Mouse (Mus musculus): ENCODE data around the gene Fcnb. TPM values are rescaled to one million over a fixed set of nuclear protein-coding genes. Genes with fewer than 3 reads are reported as not detected.

Gene Fcnb
- polyA plus RNA-seq, 1 experiment from 2014 or later, result 0.25 TPM

DNA sequence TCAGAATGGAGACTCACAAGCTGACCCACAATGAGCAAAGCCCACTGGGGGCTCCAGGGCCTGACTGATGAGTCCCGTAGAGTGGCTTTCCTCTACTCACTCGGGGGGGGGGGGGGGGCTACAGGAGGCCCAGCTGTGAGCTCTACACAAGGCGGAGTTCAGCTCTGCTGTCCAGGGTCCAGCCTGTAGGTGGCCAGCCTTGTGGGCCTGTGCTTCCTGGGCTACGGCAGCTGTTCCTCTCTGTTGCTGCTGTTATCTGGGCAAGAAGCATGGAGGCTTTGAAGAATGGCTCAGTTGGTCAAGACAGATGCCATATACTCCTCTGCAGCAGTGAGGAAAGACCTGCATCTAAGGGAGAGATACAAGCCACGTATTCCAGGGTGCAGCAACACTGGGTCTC is 24.1 kb upstream of the Fcnb start:
- WGBS, result 47% methylated on average over 5 of the region's 5 CpGs
- H3K36me3 ChIP-seq (ENCODE audit: control insufficient read depth, insufficient read depth, low read length), result no peaks in the 10 kb centered on the region
- H3K27me3 ChIP-seq (ENCODE audit: control insufficient read depth, insufficient read depth, low read depth, low read length), result no peaks in the 10 kb centered on the region
- H3K27ac ChIP-seq (ENCODE audit: low read length), result no peak overlapping the region
- no peak overlapping the region for H3K9ac ChIP-seq (ENCODE audit: low read length)
- no peak for ATAC-seq (ENCODE audit: low read depth)
- no peaks in the 10 kb centered on the region for H3K4me1 ChIP-seq (replicated peaks; ENCODE audit: control insufficient read depth, insufficient read depth, low read length)
- H3K9me3 ChIP-seq (ENCODE audit: control insufficient read depth, low read length), result no peaks in the 10 kb centered on the region
- H3K4me2 ChIP-seq (ENCODE audit: low read depth, low read length), result no peak overlapping the region
- H3K4me3 ChIP-seq (ENCODE audit: low read length), result no peak overlapping the region

DNA sequence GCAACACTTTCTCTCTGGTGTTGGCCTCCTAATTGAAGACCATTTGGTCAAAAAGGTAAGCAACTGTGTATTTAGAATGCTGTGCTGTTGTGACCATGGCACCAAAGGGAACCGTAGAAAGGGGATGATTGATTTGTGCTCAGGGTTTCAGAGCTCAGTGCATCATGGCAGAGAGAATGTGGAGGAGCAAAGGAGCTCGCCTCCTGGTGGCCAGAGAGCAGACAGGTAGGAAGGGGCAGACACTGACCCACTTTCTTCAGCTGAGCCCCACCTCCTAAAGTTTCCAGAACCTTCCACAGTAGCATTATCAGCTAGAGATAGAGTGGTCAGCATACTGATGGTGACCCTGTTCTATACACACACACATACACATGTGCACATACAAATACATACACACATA is 21.3 kb upstream of the Fcnb start:
- H3K27me3 ChIP-seq (ENCODE audit: control insufficient read depth, insufficient read depth, low read depth, low read length), result no peaks in the 10 kb centered on the region
- no peak overlapping the region for H3K4me3 ChIP-seq (ENCODE audit: low read length)
- no peak overlapping the region for H3K9ac ChIP-seq (ENCODE audit: low read length)
- no peaks in the 10 kb centered on the region for H3K9me3 ChIP-seq (ENCODE audit: control insufficient read depth, low read length)
- H3K4me1 ChIP-seq (replicated peaks; ENCODE audit: control insufficient read depth, insufficient read depth, low read length), result no peaks in the 10 kb centered on the region
- no peak overlapping the region for H3K4me2 ChIP-seq (ENCODE audit: low read depth, low read length)
- no peak overlapping the region for H3K27ac ChIP-seq (ENCODE audit: low read length)
- no peak for ATAC-seq (ENCODE audit: low read depth)
- no peaks in the 10 kb centered on the region for H3K36me3 ChIP-seq (ENCODE audit: control insufficient read depth, insufficient read depth, low read length)
- WGBS, result 52% methylated on average over 2 of the region's 2 CpGs

DNA sequence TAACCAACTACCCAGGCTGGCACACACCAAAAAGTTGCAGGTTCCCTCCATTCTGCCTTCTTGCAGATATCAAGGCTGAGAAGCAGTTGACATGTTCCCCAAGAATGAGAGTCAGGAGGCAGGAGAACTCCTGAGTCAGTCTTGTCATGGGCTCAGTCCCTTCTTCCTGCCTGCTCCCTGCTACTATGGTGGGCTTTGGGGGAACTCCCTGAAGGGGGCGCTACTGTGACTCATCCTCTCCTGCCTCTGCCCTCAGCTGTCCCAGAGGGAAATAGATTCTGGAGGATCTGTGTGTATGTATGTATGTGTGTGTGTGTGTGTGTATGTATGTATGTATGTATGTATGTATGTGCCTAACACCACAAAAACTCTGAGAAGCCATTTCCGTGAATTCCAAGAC is 19.0 kb upstream of the Fcnb start:
- Histone ChIP-seq H3K27ac (ENCODE audit: low read length) (no peak overlapping the region), H3K4me3 (ENCODE audit: low read length) (no peak overlapping the region), H3K27me3 (ENCODE audit: control insufficient read depth, insufficient read depth, low read depth, low read length) (no peaks in the 10 kb centered on the region), H3K4me1 (replicated peaks; ENCODE audit: control insufficient read depth, insufficient read depth, low read length) (peaks cover 4% of the 10 kb centered on the region), H3K36me3 (ENCODE audit: control insufficient read depth, insufficient read depth, low read length) (no peaks in the 10 kb centered on the region), H3K9me3 (ENCODE audit: control insufficient read depth, low read length) (no peaks in the 10 kb centered on the region), H3K9ac (ENCODE audit: low read length) (no peak overlapping the region), H3K4me2 (ENCODE audit: low read depth, low read length) (no peak overlapping the region)
- WGBS, result 46% methylated on average over 2 of the region's 2 CpGs
- ATAC-seq (ENCODE audit: low read depth), result no peak

DNA sequence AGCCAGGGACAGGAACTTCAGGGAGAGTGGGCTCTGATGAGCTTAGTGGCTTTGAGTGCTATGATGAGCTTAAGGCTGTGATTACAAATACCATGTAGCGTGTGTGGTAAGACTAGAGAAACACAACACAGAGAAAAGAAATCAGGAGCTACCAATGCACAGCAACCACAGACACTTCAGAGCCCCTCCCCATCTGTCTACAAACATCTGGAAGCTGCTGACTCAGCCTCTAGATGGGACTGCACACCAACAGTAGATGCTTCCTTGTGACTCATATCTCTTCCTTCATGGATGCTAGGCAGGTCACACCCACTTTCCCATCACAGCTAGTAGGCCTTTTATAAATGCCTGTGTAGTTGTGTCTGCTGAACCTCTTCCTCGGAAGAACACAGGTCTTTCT is 17.2 kb upstream of the Fcnb start:
- WGBS, result 85% methylated on average over 2 of the region's 2 CpGs
- peaks cover 6% of the 10 kb centered on the region for H3K4me1 ChIP-seq (replicated peaks; ENCODE audit: control insufficient read depth, insufficient read depth, low read length)
- H3K27me3 ChIP-seq (ENCODE audit: control insufficient read depth, insufficient read depth, low read depth, low read length), result no peaks in the 10 kb centered on the region
- no peak overlapping the region for H3K4me2 ChIP-seq (ENCODE audit: low read depth, low read length)
- H3K36me3 ChIP-seq (ENCODE audit: control insufficient read depth, insufficient read depth, low read length), result no peaks in the 10 kb centered on the region
- no peaks in the 10 kb centered on the region for H3K9me3 ChIP-seq (ENCODE audit: control insufficient read depth, low read length)
- no peak for ATAC-seq (ENCODE audit: low read depth)
- H3K27ac ChIP-seq (ENCODE audit: low read length), result no peak overlapping the region
- H3K9ac ChIP-seq (ENCODE audit: low read length), result no peak overlapping the region
- no peak overlapping the region for H3K4me3 ChIP-seq (ENCODE audit: low read length)

DNA sequence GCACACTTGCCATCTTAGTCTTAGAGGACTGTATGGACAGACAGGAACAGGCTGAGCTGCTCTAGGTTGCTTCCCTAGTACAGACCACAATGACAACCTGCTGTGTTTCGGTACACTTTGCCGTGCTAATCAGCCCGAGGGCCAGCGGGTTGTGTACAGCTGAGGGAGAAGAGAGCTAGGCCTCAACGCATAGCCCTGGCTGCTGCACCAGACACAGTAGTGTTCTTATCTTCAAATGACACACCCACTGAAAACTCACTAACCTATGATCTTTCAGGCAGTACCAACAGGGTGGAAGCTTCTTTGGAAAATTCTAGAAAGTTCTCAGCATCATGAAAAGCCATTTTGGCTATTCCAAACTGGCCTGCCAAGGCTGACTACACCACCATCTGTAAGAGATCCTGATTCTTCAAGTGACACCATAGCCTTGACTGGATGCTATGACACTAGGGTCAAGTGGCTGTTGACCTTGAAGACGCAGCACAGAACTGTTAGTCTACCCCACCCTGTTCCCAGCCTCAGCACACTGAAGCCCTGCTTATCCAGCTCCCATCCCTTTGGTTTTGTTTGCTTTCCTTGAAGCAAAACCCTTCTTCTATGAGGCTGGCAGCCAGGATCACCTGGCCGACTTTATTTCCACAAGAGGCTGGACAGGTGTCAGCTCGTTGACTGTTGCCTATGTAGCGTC is 16.3 kb upstream of the Fcnb start:
- Histone ChIP-seq H3K9me3 (ENCODE audit: control insufficient read depth, low read length) (no peaks in the 10 kb centered on the region), H3K4me1 (replicated peaks; ENCODE audit: control insufficient read depth, insufficient read depth, low read length) (peaks cover 6% of the 10 kb centered on the region), H3K36me3 (ENCODE audit: control insufficient read depth, insufficient read depth, low read length) (no peaks in the 10 kb centered on the region), H3K4me2 (ENCODE audit: low read depth, low read length) (no peak overlapping the region), H3K4me3 (ENCODE audit: low read length) (no peak overlapping the region), H3K9ac (ENCODE audit: low read length) (no peak overlapping the region), H3K27ac (ENCODE audit: low read length) (no peak overlapping the region), H3K27me3 (ENCODE audit: control insufficient read depth, insufficient read depth, low read depth, low read length) (no peaks in the 10 kb centered on the region)
- no peak for ATAC-seq (ENCODE audit: low read depth)
- 67% methylated on average over 9 of the region's 9 CpGs for WGBS

DNA sequence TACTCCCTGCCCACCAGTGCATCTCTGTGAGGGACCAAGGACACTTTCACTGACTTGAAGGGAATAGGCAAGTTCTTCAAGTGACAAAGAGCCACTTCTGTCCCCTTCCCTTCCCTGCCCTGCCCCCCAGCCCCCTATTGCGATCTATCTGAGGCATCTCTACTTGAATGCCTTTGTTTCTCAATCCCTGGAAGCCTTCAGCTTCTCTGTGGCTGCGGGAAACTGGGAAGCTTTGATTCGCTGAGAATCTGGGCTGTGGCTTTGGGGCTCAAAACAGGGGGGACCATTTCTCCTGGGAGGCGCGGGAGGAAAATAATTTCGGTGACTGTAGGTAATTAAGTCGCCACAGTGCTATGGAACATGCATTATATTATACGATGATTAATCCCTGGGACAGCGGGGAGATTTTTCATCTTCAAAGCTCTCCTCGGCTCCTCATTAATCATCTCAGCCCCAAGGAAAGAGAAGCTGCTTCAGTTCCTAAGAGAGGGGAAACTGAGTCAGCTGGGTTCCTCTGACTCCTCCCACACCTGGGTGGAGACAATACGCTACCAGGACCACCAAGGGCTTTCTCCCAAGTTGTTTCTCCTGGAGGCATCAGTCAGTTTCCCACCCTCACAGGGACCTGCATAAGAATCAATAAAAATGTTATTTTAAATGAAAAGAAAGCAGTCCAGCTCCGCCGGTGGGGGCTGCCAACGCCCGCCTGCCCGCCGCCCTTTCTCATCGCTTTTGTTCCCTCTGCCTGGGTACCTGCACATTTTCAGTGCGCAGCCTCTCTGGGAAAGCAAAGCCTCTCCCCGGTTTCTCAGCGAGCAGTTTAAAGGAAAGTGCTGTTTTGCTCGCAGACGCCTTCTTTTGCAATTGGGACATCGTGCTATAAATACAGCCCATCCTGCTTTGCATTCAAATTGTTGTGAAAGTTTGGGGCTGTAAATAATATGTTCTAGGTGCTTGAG is 14.1 kb upstream of the Fcnb start:
- Histone ChIP-seq H3K36me3 (ENCODE audit: control insufficient read depth, insufficient read depth, low read length) (no peaks in the 10 kb centered on the region), H3K9me3 (ENCODE audit: control insufficient read depth, low read length) (no peaks in the 10 kb centered on the region), H3K4me1 (replicated peaks; ENCODE audit: control insufficient read depth, insufficient read depth, low read length) (peaks cover 6% of the 10 kb centered on the region), H3K9ac (ENCODE audit: low read length) (peak overlapping the region; percentile 18; the same call in 1 of the 2 replicates), H3K27ac (ENCODE audit: low read length) (no peak overlapping the region), H3K27me3 (ENCODE audit: control insufficient read depth, insufficient read depth, low read depth, low read length) (no peaks in the 10 kb centered on the region), H3K4me3 (ENCODE audit: low read length) (peak overlapping the region; percentile 17), H3K4me2 (ENCODE audit: low read depth, low read length) (peak overlapping the region; percentile 34)
- no peak for ATAC-seq (ENCODE audit: low read depth)
- WGBS, result 9% methylated on average over 24 of the region's 24 CpGs

DNA sequence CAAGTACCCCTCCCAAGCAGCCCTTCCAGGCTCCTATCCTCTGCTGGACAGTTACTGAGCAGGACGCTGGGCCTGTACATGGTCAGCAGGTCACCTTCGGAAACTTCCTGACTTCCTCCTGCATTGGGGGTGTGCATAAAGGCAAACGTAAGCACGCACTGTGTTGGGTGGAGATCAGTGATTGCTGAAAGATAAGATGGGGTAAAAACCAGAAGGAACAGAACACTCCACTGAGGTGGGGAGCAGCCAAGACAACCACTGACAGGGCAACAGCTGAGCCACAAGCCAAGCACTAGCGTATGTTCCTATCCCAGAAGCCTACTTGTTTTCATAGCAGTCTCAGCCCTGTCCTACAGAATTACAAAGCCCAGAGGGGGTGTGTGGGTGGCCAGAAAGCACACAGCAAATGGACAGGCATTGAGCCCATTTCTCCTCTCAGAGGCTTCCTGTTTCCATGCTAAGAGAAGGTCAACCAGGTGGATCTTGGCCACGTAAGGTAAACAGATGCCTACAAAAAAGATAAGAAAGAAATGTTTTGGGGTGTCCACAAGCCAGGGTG is 12.1 kb upstream of the Fcnb start:
- H3K27ac ChIP-seq (ENCODE audit: low read length), result no peak overlapping the region
- no peaks in the 10 kb centered on the region for H3K9me3 ChIP-seq (ENCODE audit: control insufficient read depth, low read length)
- H3K36me3 ChIP-seq (ENCODE audit: control insufficient read depth, insufficient read depth, low read length), result no peaks in the 10 kb centered on the region
- no peaks in the 10 kb centered on the region for H3K27me3 ChIP-seq (ENCODE audit: control insufficient read depth, insufficient read depth, low read depth, low read length)
- no peak for ATAC-seq (ENCODE audit: low read depth)
- H3K4me1 ChIP-seq (replicated peaks; ENCODE audit: control insufficient read depth, insufficient read depth, low read length), result peaks cover 6% of the 10 kb centered on the region
- 77% methylated on average over 6 of the region's 6 CpGs for WGBS
- H3K9ac ChIP-seq (ENCODE audit: low read length), result no peak overlapping the region
- H3K4me2 ChIP-seq (ENCODE audit: low read depth, low read length), result no peak overlapping the region
- no peak overlapping the region for H3K4me3 ChIP-seq (ENCODE audit: low read length)

DNA sequence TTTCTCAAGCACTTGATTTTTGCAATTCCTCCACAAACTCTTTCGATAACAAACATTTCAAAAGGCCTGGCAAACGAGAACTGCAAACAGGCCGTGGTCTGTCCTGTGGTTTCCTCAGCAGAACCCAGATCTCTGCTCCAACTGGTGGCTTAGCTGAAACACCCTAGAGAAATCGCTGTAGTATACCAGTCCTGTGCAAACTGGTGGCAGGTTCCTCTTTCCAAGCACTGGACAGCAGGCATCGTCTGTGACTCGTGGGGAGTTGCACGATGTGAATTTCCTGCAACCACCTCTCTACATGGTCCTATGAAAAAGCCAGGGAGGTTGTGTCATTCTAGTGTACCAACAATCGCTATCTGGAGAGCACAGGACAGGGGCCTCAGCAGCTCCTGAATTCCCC is 7.4 kb upstream of the Fcnb start:
- H3K36me3 ChIP-seq (ENCODE audit: control insufficient read depth, insufficient read depth, low read length), result no peaks in the 10 kb centered on the region
- H3K4me1 ChIP-seq (replicated peaks; ENCODE audit: control insufficient read depth, insufficient read depth, low read length), result peaks cover 4% of the 10 kb centered on the region; the same call in 1 of the 2 replicates
- H3K4me3 ChIP-seq (ENCODE audit: low read length), result no peak overlapping the region
- H3K4me2 ChIP-seq (ENCODE audit: low read depth, low read length), result no peak overlapping the region
- no peak overlapping the region for H3K27ac ChIP-seq (ENCODE audit: low read length)
- H3K27me3 ChIP-seq (ENCODE audit: control insufficient read depth, insufficient read depth, low read depth, low read length), result no peaks in the 10 kb centered on the region
- ATAC-seq (ENCODE audit: low read depth), result no peak
- 74% methylated on average over 8 of the region's 8 CpGs for WGBS
- H3K9me3 ChIP-seq (ENCODE audit: control insufficient read depth, low read length), result no peaks in the 10 kb centered on the region
- no peak overlapping the region for H3K9ac ChIP-seq (ENCODE audit: low read length)

DNA sequence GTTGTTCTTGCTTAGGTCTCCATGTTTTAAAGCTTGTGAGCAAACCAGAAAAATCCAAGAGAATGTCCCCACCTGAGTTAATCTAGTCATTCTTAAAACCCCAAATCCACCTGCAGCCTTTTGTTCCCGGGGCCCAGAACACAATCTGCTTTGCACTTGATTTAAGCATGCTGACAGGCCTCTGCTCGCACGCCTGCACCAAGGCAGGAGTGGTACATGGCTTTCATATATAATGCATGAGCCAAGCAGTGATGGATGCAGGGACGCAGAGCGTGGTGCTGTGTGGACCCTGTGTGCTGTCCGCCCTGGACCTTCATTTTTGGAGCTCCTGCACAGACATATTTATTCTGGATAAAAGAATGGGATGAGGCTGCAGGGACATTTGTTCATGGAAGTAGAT is 6.4 kb upstream of the Fcnb start:
- H3K36me3 ChIP-seq (ENCODE audit: control insufficient read depth, insufficient read depth, low read length), result no peaks in the 10 kb centered on the region
- no peak for ATAC-seq (ENCODE audit: low read depth)
- no peak overlapping the region for H3K4me3 ChIP-seq (ENCODE audit: low read length)

More for the DNA sequence above, 6.4 kb upstream of the Fcnb start:
- H3K4me2 ChIP-seq (ENCODE audit: low read depth, low read length), result no peak overlapping the region
- WGBS, result 82% methylated on average over 6 of the region's 6 CpGs
- H3K27ac ChIP-seq (ENCODE audit: low read length), result no peak overlapping the region
- H3K4me1 ChIP-seq (replicated peaks; ENCODE audit: control insufficient read depth, insufficient read depth, low read length), result peaks cover 4% of the 10 kb centered on the region; the same call in 1 of the 2 replicates
- H3K9me3 ChIP-seq (ENCODE audit: control insufficient read depth, low read length), result no peaks in the 10 kb centered on the region
- H3K9ac ChIP-seq (ENCODE audit: low read length), result no peak overlapping the region
- H3K27me3 ChIP-seq (ENCODE audit: control insufficient read depth, insufficient read depth, low read depth, low read length), result no peaks in the 10 kb centered on the region

Data from lung, embryonic 16.5 days (tissue).